Mouse (Mus musculus): ENCODE data around the gene Sgce. TPM values are rescaled to one million over a fixed set of nuclear protein-coding genes. Genes with fewer than 3 reads are reported as not detected.

Gene Sgce
- polyA plus RNA-seq, 1 experiment = 2.7 TPM

DNA sequence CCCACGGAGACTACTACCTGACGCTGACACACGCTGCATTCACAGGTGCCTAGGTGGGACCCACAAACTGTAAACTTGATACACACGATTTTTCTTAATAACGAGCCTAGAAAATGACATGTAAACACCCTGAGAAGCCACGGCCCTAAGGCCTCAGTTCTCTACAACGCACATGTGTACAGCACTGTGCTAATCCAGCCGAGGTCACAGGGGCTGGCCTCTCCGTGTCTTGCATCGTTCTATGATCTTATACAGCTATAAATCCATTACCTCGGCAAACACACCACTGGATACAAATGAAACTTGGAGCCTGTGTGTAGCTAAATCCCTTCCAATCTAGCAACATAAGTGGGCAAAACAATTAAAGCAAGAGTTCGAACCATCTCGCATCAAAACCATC lies 24.3 kb downstream of the Sgce start:
- 74% methylated on average over 13 of the region's 13 CpGs for WGBS
- no peaks in the 10 kb centered on the region for H3K27me3 ChIP-seq (ENCODE audit: control insufficient read depth, insufficient read depth, low read length)

DNA sequence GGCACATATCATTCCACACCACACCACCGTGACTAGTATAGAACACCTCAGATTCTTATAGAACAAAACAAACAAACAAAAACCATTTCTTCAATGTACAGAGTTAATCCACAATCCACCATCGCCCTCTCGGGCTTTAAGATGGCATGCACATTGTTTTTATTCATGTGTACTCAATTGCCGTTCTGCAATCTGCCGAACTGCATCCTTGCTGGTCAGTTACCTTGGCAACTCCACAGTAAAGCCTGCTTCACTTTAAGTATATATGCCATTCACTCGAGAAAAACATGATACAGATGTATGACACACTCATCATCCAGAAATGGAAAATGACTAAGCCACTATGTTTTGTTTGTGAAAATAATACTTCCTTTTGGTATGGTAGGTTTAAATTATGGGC lies 24.9 kb downstream of the Sgce start:
- H3K27ac ChIP-seq (ENCODE audit: insufficient read depth, low read depth, low read length) = no peak overlapping the region
- WGBS = 70% methylated on average over 6 of the region's 6 CpGs
- H3K27me3 ChIP-seq (ENCODE audit: control insufficient read depth, insufficient read depth, low read length) = no peaks in the 10 kb centered on the region
- TF ChIP-seq CTCF (IDR thresholded peaks at IDR 0.05; ENCODE audit: extremely low read depth, insufficient read length, insufficient replicate concordance, low read depth, low read length) (no peak), POLR2A (IDR thresholded peaks at IDR 0.05; ENCODE audit: low read depth, low read length) (no peak)
- H3K36me3 ChIP-seq (ENCODE audit: control insufficient read depth, insufficient read depth, low read length) = no peaks in the 10 kb centered on the region
- no peaks in the 10 kb centered on the region for H3K4me1 ChIP-seq (ENCODE audit: control insufficient read depth, insufficient read depth, insufficient read length, low read length)
- no peak overlapping the region for H3K4me3 ChIP-seq (ENCODE audit: low read depth, low read length)

More for the DNA sequence above, 24.3 kb downstream of the Sgce start:
- H3K4me3 ChIP-seq (ENCODE audit: low read depth, low read length) = no peak overlapping the region
- no peaks in the 10 kb centered on the region for H3K36me3 ChIP-seq (ENCODE audit: control insufficient read depth, insufficient read depth, low read length)
- TF ChIP-seq POLR2A (IDR thresholded peaks at IDR 0.05; ENCODE audit: low read depth, low read length) (no peak), CTCF (IDR thresholded peaks at IDR 0.05; ENCODE audit: extremely low read depth, insufficient read length, insufficient replicate concordance, low read depth, low read length) (no peak)
- no peak overlapping the region for H3K27ac ChIP-seq (ENCODE audit: insufficient read depth, low read depth, low read length)
- no peaks in the 10 kb centered on the region for H3K4me1 ChIP-seq (ENCODE audit: control insufficient read depth, insufficient read depth, insufficient read length, low read length)

DNA sequence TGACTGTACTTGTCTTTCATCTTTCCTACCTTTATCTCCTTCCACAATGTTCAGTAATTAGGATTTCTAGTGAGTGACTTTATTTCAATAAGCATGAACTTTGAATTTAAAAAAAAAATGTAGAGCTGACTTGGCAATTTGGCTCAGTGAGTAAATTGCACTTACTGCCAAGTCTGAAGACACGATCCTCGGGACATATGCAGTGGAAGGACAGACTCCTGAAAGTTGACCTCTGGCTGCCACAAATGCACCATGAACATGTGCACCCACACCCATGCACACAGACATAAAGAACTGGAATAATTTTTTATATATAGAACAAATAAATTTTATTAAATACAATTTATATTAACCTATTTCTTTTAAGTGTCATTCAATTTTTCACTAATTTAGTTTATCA lies 29.7 kb downstream of the Sgce start:
- Histone ChIP-seq H3K4me3 (ENCODE audit: low read depth, low read length) (no peak overlapping the region), H3K27me3 (ENCODE audit: control insufficient read depth, insufficient read depth, low read length) (no peaks in the 10 kb centered on the region), H3K27ac (ENCODE audit: insufficient read depth, low read depth, low read length) (no peak overlapping the region), H3K36me3 (ENCODE audit: control insufficient read depth, insufficient read depth, low read length) (no peaks in the 10 kb centered on the region), H3K4me1 (ENCODE audit: control insufficient read depth, insufficient read depth, insufficient read length, low read length) (no peaks in the 10 kb centered on the region)
- TF ChIP-seq CTCF (IDR thresholded peaks at IDR 0.05; ENCODE audit: extremely low read depth, insufficient read length, insufficient replicate concordance, low read depth, low read length) (no peak), POLR2A (IDR thresholded peaks at IDR 0.05; ENCODE audit: low read depth, low read length) (no peak)
- 21% methylated on average over 2 of the region's 2 CpGs for WGBS

DNA sequence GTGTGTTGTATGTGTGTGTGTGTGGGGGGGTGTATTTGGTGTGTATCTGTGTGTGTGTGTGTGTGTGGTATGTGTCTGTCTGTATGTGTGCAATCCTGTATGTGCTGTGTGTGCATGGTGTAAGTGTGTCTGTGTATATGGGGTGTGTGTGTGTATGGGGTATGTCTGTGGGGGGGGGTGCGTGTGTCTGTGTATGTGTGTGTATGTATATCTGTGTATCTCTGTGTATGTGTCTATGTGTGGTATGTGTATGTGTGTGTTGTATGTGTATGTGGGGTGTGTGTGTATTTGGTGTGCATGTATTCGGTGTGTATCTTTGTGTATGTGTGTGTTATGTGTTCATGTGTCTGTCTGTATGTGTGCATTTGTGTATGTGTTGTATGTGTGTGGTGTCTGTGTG lies 30.8 kb downstream of the Sgce start:
- Histone ChIP-seq H3K4me3 (ENCODE audit: low read depth, low read length) (no peak overlapping the region), H3K36me3 (ENCODE audit: control insufficient read depth, insufficient read depth, low read length) (no peaks in the 10 kb centered on the region), H3K4me1 (ENCODE audit: control insufficient read depth, insufficient read depth, insufficient read length, low read length) (no peaks in the 10 kb centered on the region), H3K27ac (ENCODE audit: insufficient read depth, low read depth, low read length) (no peak overlapping the region), H3K27me3 (ENCODE audit: control insufficient read depth, insufficient read depth, low read length) (no peaks in the 10 kb centered on the region)
- 99% methylated on average over 2 of the region's 2 CpGs for WGBS
- TF ChIP-seq CTCF (IDR thresholded peaks at IDR 0.05; ENCODE audit: extremely low read depth, insufficient read length, insufficient replicate concordance, low read depth, low read length) = no peak
- TF ChIP-seq POLR2A (IDR thresholded peaks at IDR 0.05; ENCODE audit: low read depth, low read length) = no peak

DNA sequence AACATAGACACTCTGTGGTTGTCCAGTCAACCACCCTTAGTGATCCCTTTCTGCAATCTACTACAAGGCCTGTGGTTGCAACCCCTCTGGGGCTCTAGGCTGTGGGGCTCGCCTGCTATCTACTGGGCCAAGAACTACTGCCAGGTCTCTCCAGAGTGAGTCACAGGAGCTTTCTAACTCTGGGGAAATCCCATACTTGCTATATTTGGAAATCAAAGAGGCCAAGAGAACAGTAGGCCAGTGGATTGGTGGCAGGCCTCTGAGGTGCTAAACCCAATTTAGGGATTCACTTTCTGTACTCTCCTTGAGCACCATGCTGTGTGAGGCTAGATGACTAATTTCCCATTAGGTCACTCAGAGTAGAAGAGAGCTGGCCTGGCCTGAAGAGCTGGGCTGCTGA lies 38.0 kb downstream of the Sgce start:
- Histone ChIP-seq H3K36me3 (ENCODE audit: control insufficient read depth, insufficient read depth, low read length) (no peaks in the 10 kb centered on the region), H3K4me3 (ENCODE audit: low read depth, low read length) (no peak overlapping the region), H3K27ac (ENCODE audit: insufficient read depth, low read depth, low read length) (no peak overlapping the region), H3K27me3 (ENCODE audit: control insufficient read depth, insufficient read depth, low read length) (no peaks in the 10 kb centered on the region), H3K4me1 (ENCODE audit: control insufficient read depth, insufficient read depth, insufficient read length, low read length) (no peaks in the 10 kb centered on the region)
- TF ChIP-seq CTCF (IDR thresholded peaks at IDR 0.05; ENCODE audit: extremely low read depth, insufficient read length, insufficient replicate concordance, low read depth, low read length) (no peak), POLR2A (IDR thresholded peaks at IDR 0.05; ENCODE audit: low read depth, low read length) (no peak)
- 81% methylated on average over 1 of the region's 1 CpGs for WGBS

DNA sequence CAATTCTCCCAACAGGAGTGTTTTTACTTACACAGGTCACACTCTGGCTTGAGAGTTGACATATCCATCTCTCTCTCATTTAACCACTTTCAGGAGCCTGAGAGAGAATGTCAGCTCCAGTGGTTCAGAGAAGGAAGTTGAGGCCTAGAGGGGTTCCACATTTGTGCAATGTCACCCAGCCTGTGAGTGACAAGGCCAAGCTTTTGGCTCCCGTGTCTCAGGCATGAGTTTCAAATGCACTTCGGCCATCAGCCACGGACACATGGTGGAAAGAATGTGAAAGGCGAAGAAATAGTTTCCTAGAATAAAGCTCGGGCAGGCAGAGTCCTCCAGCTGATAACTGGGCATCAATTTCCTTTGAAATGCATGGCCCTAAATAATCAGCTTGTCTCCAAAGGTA lies 40.6 kb downstream of the Sgce start:
- no peak for TF ChIP-seq CTCF (IDR thresholded peaks at IDR 0.05; ENCODE audit: extremely low read depth, insufficient read length, insufficient replicate concordance, low read depth, low read length)
- no peak for TF ChIP-seq POLR2A (IDR thresholded peaks at IDR 0.05; ENCODE audit: low read depth, low read length)

GRCm38 (mm10) chr6:4703908-4704307 lies 43.1 kb downstream of the Sgce start:
- WGBS = 77% methylated on average over 7 of the region's 7 CpGs
- Histone ChIP-seq H3K27me3 (ENCODE audit: control insufficient read depth, insufficient read depth, low read length) (no peaks in the 10 kb centered on the region), H3K4me1 (ENCODE audit: control insufficient read depth, insufficient read depth, insufficient read length, low read length) (no peaks in the 10 kb centered on the region), H3K27ac (ENCODE audit: insufficient read depth, low read depth, low read length) (no peak overlapping the region), H3K4me3 (ENCODE audit: low read depth, low read length) (no peak overlapping the region), H3K36me3 (ENCODE audit: control insufficient read depth, insufficient read depth, low read length) (no peaks in the 10 kb centered on the region)
- TF ChIP-seq POLR2A (IDR thresholded peaks at IDR 0.05; ENCODE audit: low read depth, low read length) = no peak
- TF ChIP-seq CTCF (IDR thresholded peaks at IDR 0.05; ENCODE audit: extremely low read depth, insufficient read length, insufficient replicate concordance, low read depth, low read length) = no peak

More for the DNA sequence above, 40.6 kb downstream of the Sgce start:
- Histone ChIP-seq H3K4me1 (ENCODE audit: control insufficient read depth, insufficient read depth, insufficient read length, low read length) (no peaks in the 10 kb centered on the region), H3K27ac (ENCODE audit: insufficient read depth, low read depth, low read length) (no peak overlapping the region), H3K36me3 (ENCODE audit: control insufficient read depth, insufficient read depth, low read length) (no peaks in the 10 kb centered on the region), H3K27me3 (ENCODE audit: control insufficient read depth, insufficient read depth, low read length) (no peaks in the 10 kb centered on the region), H3K4me3 (ENCODE audit: low read depth, low read length) (no peak overlapping the region)
- 67% methylated on average over 5 of the region's 5 CpGs for WGBS

DNA sequence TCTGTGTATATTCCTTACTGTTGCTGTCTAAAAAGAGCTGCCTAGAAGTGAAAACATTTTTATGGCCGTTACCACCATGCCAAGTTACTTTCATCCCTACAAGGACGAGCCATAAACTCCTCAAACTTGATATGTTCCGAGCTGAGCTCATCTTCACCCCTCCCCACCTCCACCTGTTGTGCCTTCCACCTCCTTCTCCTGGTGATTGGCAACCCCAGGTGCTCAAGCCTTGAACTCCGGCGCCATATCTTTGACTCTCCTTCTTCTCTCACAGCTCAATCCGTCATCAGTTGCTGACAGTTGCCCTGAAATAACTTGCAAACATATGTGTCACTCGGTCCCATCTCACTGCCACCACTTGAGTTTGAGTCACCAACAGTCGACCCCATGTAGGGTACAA lies 45.4 kb downstream of the Sgce start:
- H3K36me3 ChIP-seq (ENCODE audit: control insufficient read depth, insufficient read depth, low read length) = no peaks in the 10 kb centered on the region

More for the DNA sequence above, 45.4 kb downstream of the Sgce start:
- no peaks in the 10 kb centered on the region for H3K4me1 ChIP-seq (ENCODE audit: control insufficient read depth, insufficient read depth, insufficient read length, low read length)
- 67% methylated on average over 8 of the region's 8 CpGs for WGBS
- H3K27me3 ChIP-seq (ENCODE audit: control insufficient read depth, insufficient read depth, low read length) = no peaks in the 10 kb centered on the region
- no peak overlapping the region for H3K27ac ChIP-seq (ENCODE audit: insufficient read depth, low read depth, low read length)
- no peak overlapping the region for H3K4me3 ChIP-seq (ENCODE audit: low read depth, low read length)
- TF ChIP-seq POLR2A (IDR thresholded peaks at IDR 0.05; ENCODE audit: low read depth, low read length) = no peak
- TF ChIP-seq CTCF (IDR thresholded peaks at IDR 0.05; ENCODE audit: extremely low read depth, insufficient read length, insufficient replicate concordance, low read depth, low read length) = no peak
